Mouse (Mus musculus): ENCODE measurements around the gene Il13ra1. TPM values are rescaled to one million over a fixed set of nuclear protein-coding genes. Genes with fewer than 3 reads are reported as not detected.
A peak's percentile ranks its signal among the peaks of the same experiment; 100 is the strongest.

The Il13ra1 gene
- polyA plus RNA-seq, 1 experiment: 3.9 TPM

- no peaks in the 10 kb centered on the region for H3K36me3 ChIP-seq (ENCODE audit: control insufficient read depth, insufficient read depth, low read length, poor library complexity, severe bottlenecking)
- H3K4me1 ChIP-seq (ENCODE audit: control insufficient read depth, insufficient read depth, low read length): no peaks in the 10 kb centered on the region
- H3K9ac ChIP-seq (ENCODE audit: low read depth, poor library complexity, severe bottlenecking): no peak overlapping the region
- H3K27ac ChIP-seq (ENCODE audit: insufficient read depth, low read length): no peak overlapping the region
- no peaks in the 10 kb centered on the region for H3K9me3 ChIP-seq (replicated peaks; ENCODE audit: control insufficient read depth, insufficient read depth, low read length, poor library complexity, severe bottlenecking)
- no peaks in the 10 kb centered on the region for H3K27me3 ChIP-seq (ENCODE audit: control insufficient read depth, insufficient read depth, low read length, poor library complexity, severe bottlenecking)
- no peak overlapping the region for H3K4me3 ChIP-seq (ENCODE audit: low read depth, low read length)
- TF ChIP-seq EP300 (IDR thresholded peaks at IDR 0.05; ENCODE audit: insufficient read depth, low read depth, low read length) (no peak), CTCF (IDR thresholded peaks at IDR 0.05; ENCODE audit: low read depth, low read length) (peak; percentile 50)
Measured at GRCm38 (mm10) chrX:36183625-36184024, 71.7 kb downstream of the Il13ra1 start.

DNA sequence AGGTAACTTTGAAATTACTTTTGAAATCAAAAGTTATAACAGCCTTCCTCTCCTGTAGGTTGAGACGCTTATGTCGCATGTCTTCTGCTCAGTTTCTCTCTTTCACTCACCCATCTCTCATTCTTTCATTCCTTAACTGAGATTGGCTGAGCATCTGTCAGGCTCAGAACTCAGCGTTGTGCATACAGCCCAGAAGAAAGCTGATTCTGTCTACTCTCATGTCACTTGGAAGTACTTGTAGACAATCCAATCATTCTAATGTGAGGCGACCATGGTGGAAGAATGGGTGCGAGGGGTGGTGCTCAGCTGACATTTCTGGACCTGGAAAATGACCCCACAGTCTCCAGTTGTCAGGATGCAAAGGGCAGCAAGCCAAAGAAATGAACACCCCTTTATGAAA, 74.1 kb downstream of the Il13ra1 start:
- Histone ChIP-seq H3K27me3 (ENCODE audit: control insufficient read depth, insufficient read depth, low read length, poor library complexity, severe bottlenecking) (no peaks in the 10 kb centered on the region), H3K4me1 (ENCODE audit: control insufficient read depth, insufficient read depth, low read length) (no peaks in the 10 kb centered on the region), H3K9ac (ENCODE audit: low read depth, poor library complexity, severe bottlenecking) (no peak overlapping the region), H3K27ac (ENCODE audit: insufficient read depth, low read length) (no peak overlapping the region), H3K4me3 (ENCODE audit: low read depth, low read length) (no peak overlapping the region), H3K36me3 (ENCODE audit: control insufficient read depth, insufficient read depth, low read length, poor library complexity, severe bottlenecking) (no peaks in the 10 kb centered on the region), H3K9me3 (replicated peaks; ENCODE audit: control insufficient read depth, insufficient read depth, low read length, poor library complexity, severe bottlenecking) (no peaks in the 10 kb centered on the region)
- TF ChIP-seq CTCF (IDR thresholded peaks at IDR 0.05; ENCODE audit: low read depth, low read length) (no peak), POLR2A (IDR thresholded peaks at IDR 0.05; ENCODE audit: insufficient read depth, low read length) (no peak), EP300 (IDR thresholded peaks at IDR 0.05; ENCODE audit: insufficient read depth, low read depth, low read length) (no peak)

DNA sequence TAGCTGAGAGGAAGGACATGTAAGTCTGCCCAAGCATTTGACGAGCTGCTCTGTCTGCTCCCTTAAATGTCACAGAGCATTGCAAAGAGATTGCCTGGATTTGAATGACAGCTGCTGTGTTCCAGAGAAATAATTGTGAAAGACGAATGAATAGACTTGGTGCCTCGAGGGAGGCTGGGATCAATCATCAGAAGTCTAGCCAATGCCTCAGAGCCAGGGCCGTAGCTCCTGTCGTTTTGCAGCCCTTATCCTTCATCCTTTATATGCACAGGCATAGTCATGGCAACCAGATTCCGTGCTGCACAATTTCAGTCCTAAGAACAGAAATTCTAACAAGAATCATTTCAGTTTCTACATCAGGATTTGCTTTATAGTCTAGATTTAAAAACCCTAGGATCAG, 74.5 kb downstream of the Il13ra1 start:
- no peak overlapping the region for H3K4me3 ChIP-seq (ENCODE audit: low read depth, low read length)
- H3K27ac ChIP-seq (ENCODE audit: insufficient read depth, low read length): no peak overlapping the region
- H3K9ac ChIP-seq (ENCODE audit: low read depth, poor library complexity, severe bottlenecking): no peak overlapping the region
- H3K27me3 ChIP-seq (ENCODE audit: control insufficient read depth, insufficient read depth, low read length, poor library complexity, severe bottlenecking): no peaks in the 10 kb centered on the region
- no peaks in the 10 kb centered on the region for H3K9me3 ChIP-seq (replicated peaks; ENCODE audit: control insufficient read depth, insufficient read depth, low read length, poor library complexity, severe bottlenecking)
- TF ChIP-seq POLR2A (IDR thresholded peaks at IDR 0.05; ENCODE audit: insufficient read depth, low read length) (no peak), EP300 (IDR thresholded peaks at IDR 0.05; ENCODE audit: insufficient read depth, low read depth, low read length) (no peak), CTCF (IDR thresholded peaks at IDR 0.05; ENCODE audit: low read depth, low read length) (no peak)
- no peaks in the 10 kb centered on the region for H3K36me3 ChIP-seq (ENCODE audit: control insufficient read depth, insufficient read depth, low read length, poor library complexity, severe bottlenecking)
- H3K4me1 ChIP-seq (ENCODE audit: control insufficient read depth, insufficient read depth, low read length): no peaks in the 10 kb centered on the region

DNA sequence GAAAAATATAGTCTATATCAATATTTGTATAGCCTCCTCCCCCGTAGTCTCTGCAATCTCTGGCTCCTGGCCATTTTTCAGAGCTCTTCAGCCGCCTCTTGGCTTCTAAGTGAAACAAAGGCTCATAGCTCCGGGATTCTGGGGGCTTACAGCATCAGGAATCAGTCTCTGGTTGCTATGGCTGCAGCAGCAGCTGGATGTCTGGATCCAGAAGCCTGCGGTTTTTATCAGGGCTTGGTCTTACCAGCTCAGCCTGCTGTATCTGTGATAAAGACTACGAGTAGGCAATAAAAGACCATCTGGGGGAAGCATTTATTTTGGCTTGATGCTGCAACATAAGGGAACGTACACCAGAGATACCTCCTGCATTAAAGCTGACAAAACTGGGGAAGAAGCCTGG, 82.0 kb downstream of the Il13ra1 start:
- TF ChIP-seq EP300 (IDR thresholded peaks at IDR 0.05; ENCODE audit: insufficient read depth, low read depth, low read length): no peak
- no peak for TF ChIP-seq POLR2A (IDR thresholded peaks at IDR 0.05; ENCODE audit: insufficient read depth, low read length)
- no peak for TF ChIP-seq CTCF (IDR thresholded peaks at IDR 0.05; ENCODE audit: low read depth, low read length)
- H3K27ac ChIP-seq (ENCODE audit: insufficient read depth, low read length): no peak overlapping the region

DNA sequence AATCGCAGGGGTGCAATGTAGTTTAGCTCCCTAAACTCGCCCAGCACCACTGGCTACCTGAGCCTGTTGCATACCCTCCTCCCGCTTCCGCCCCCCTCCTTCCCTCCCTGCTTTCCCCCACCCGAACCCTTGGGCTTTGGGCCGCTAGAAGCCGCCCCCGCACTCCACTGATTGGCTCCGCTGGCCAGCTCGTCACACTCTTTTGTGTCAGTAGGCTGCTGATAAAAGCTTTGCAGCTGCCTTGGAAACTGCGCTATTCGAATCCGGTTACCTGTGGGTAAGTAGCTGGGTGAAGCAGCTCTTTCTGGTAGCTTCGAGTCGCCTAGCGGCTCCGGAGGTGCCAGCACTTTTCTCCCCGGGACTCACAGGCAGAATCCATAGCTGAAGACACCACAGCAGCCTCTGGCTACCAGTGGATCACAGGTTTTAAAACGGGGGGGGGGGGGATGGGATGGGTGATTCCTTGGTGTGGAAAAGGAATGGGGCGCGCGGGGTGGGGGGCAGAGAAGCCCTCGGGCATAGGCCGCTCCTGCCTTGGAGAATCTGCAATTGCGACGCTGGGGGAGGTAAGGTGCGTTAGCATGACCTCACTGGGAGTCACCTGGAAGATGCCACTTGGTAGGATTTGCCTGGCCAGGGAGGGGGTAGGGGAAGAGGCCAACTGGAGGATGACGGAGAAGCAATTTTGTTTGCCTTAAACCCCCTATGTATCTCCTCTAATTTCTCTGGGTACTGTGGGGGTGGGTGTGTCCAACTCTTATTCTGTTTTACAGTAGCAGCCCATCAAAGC, 84.0 kb downstream of the Il13ra1 start, which contains the start of gene Zcchc12:
TSS of gene Zcchc12 (plus strand) at position 169 of the 790 bp plus-strand sequence.
- Histone ChIP-seq H3K36me3 (ENCODE audit: control insufficient read depth, insufficient read depth, low read length, poor library complexity, severe bottlenecking) (no peaks in the 10 kb centered on the region), H3K4me3 (ENCODE audit: low read depth, low read length) (no peak within 1 kb of the TSS; the same call in 1 of the 2 replicates), H3K9ac (ENCODE audit: low read depth, poor library complexity, severe bottlenecking) (no peak within 1 kb of the TSS), H3K4me1 (ENCODE audit: control insufficient read depth, insufficient read depth, low read length) (no peaks in the 10 kb centered on the region), H3K27ac (ENCODE audit: insufficient read depth, low read length) (no peak within 1 kb of the TSS), H3K9me3 (replicated peaks; ENCODE audit: control insufficient read depth, insufficient read depth, low read length, poor library complexity, severe bottlenecking) (no peaks in the 10 kb centered on the region), H3K27me3 (ENCODE audit: control insufficient read depth, insufficient read depth, low read length, poor library complexity, severe bottlenecking) (no peaks in the 10 kb centered on the region; the same call in 1 of the 2 replicates)
- TF ChIP-seq EP300 (IDR thresholded peaks at IDR 0.05; ENCODE audit: insufficient read depth, low read depth, low read length) (no peak), POLR2A (IDR thresholded peaks at IDR 0.05; ENCODE audit: insufficient read depth, low read length) (no peak), CTCF (IDR thresholded peaks at IDR 0.05; ENCODE audit: low read depth, low read length) (no peak)

More for the DNA sequence above, 82.0 kb downstream of the Il13ra1 start:
- H3K4me3 ChIP-seq (ENCODE audit: low read depth, low read length): no peak overlapping the region
- no peaks in the 10 kb centered on the region for H3K4me1 ChIP-seq (ENCODE audit: control insufficient read depth, insufficient read depth, low read length)
- no peaks in the 10 kb centered on the region for H3K9me3 ChIP-seq (replicated peaks; ENCODE audit: control insufficient read depth, insufficient read depth, low read length, poor library complexity, severe bottlenecking)
- H3K36me3 ChIP-seq (ENCODE audit: control insufficient read depth, insufficient read depth, low read length, poor library complexity, severe bottlenecking): no peaks in the 10 kb centered on the region
- H3K9ac ChIP-seq (ENCODE audit: low read depth, poor library complexity, severe bottlenecking): no peak overlapping the region
- H3K27me3 ChIP-seq (ENCODE audit: control insufficient read depth, insufficient read depth, low read length, poor library complexity, severe bottlenecking): no peaks in the 10 kb centered on the region

GRCm38 (mm10) chrX:36209554-36209953, 97.6 kb downstream of the Il13ra1 start:
- no peaks in the 10 kb centered on the region for H3K27me3 ChIP-seq (ENCODE audit: control insufficient read depth, insufficient read depth, low read length, poor library complexity, severe bottlenecking)
- no peak overlapping the region for H3K27ac ChIP-seq (ENCODE audit: insufficient read depth, low read length)
- no peaks in the 10 kb centered on the region for H3K4me1 ChIP-seq (ENCODE audit: control insufficient read depth, insufficient read depth, low read length)
- no peaks in the 10 kb centered on the region for H3K36me3 ChIP-seq (ENCODE audit: control insufficient read depth, insufficient read depth, low read length, poor library complexity, severe bottlenecking)
- no peak overlapping the region for H3K9ac ChIP-seq (ENCODE audit: low read depth, poor library complexity, severe bottlenecking)
- no peak overlapping the region for H3K4me3 ChIP-seq (ENCODE audit: low read depth, low read length)
- TF ChIP-seq POLR2A (IDR thresholded peaks at IDR 0.05; ENCODE audit: insufficient read depth, low read length) (no peak), EP300 (IDR thresholded peaks at IDR 0.05; ENCODE audit: insufficient read depth, low read depth, low read length) (no peak), CTCF (IDR thresholded peaks at IDR 0.05; ENCODE audit: low read depth, low read length) (no peak)
- no peaks in the 10 kb centered on the region for H3K9me3 ChIP-seq (replicated peaks; ENCODE audit: control insufficient read depth, insufficient read depth, low read length, poor library complexity, severe bottlenecking)

Measured in ES-Bruce4 (cell line).